13 mouse cellular contexts compared by ENCODE assay signal in the genomic region with DNA sequence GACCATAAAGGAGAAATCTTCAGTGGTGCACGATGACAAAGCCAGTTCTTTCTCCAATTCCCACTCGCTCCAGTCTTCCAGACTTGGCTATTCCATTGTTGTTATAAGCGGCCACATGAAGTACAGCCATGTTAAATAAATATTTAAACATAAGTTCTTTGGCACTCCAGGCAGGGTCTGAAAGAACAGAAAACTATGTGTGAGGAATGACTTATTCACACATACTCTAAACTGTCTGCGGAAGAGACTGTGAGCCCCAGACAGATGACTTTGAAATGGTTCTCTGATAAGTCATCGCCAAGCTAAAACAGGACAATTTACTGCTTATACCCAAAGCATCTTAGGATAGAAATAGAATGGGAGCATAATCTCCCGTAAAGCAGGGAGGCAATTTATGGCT.
"Had no signal": no experiment of that assay in that cellular context is flagged by ENCODE, and none has a peak within 500 bp of the region (broad histone marks: within the 10 kb centered on the region; RNA-seq: fewer than 3 reads in every experiment).

No protein-coding gene starts in this region.

- H3K4me3 ChIP-seq: limb, embryonic 12.5 days; liver, embryonic 13.5 days; midbrain, embryonic 10.5 days; neural tube, embryonic 12.5 days had no signal

- H3K36me3 ChIP-seq: limb, embryonic 12.5 days; liver, embryonic 13.5 days; midbrain, embryonic 10.5 days; neural tube, embryonic 12.5 days had no signal

- H3K4me2 ChIP-seq: limb, embryonic 12.5 days; liver, embryonic 13.5 days; neural tube, embryonic 12.5 days had no signal

- H3K9ac ChIP-seq: limb, embryonic 12.5 days; liver, embryonic 13.5 days; liver, postnatal 0 days; neural tube, embryonic 12.5 days had no signal

- H3K4me1 ChIP-seq: limb, embryonic 12.5 days; liver, embryonic 13.5 days; midbrain, embryonic 10.5 days; neural tube, embryonic 12.5 days had no signal

- H3K27ac ChIP-seq: limb, embryonic 12.5 days; liver, embryonic 13.5 days; midbrain, embryonic 10.5 days; neural tube, embryonic 12.5 days had no signal

- H3K27me3 ChIP-seq: limb, embryonic 12.5 days; liver, embryonic 13.5 days; neural tube, embryonic 12.5 days had no signal

- H3K9me3 ChIP-seq: limb, embryonic 12.5 days; liver, embryonic 13.5 days; midbrain, embryonic 10.5 days; neural tube, embryonic 12.5 days had no signal

- ATAC-seq: inflammation-experienced regulatory T-cells, adult 6 months; liver, postnatal 0 days had no signal

- DNase-seq: kidney, adult 8-10 months; kidney, postnatal 36 days; layer of hippocampus, adult 9-11 months; layer of hippocampus, postnatal 36 days; liver; liver, embryonic 13.5 days; liver, postnatal 0 days; midbrain, embryonic 14.5 days; thymus, postnatal 36 days had no signal
